Mouse (Mus musculus) lung, postnatal 0 days (tissue): ENCODE results near the gene Hist1h3g.

Experiments used
- CTCF ChIP-seq: IDR thresholded peaks from 2 replicates; pipeline ENCODE4 v1.5.1; 2016; ENCODE audit warnings: antibody characterized with exemption, mild to moderate bottlenecking
- EP300 ChIP-seq: IDR thresholded peaks from 2 replicates; pipeline ENCODE4 v1.6.1; 2016; ENCODE audit warnings: antibody characterized with exemption, mild to moderate bottlenecking, control low read depth

DNA sequence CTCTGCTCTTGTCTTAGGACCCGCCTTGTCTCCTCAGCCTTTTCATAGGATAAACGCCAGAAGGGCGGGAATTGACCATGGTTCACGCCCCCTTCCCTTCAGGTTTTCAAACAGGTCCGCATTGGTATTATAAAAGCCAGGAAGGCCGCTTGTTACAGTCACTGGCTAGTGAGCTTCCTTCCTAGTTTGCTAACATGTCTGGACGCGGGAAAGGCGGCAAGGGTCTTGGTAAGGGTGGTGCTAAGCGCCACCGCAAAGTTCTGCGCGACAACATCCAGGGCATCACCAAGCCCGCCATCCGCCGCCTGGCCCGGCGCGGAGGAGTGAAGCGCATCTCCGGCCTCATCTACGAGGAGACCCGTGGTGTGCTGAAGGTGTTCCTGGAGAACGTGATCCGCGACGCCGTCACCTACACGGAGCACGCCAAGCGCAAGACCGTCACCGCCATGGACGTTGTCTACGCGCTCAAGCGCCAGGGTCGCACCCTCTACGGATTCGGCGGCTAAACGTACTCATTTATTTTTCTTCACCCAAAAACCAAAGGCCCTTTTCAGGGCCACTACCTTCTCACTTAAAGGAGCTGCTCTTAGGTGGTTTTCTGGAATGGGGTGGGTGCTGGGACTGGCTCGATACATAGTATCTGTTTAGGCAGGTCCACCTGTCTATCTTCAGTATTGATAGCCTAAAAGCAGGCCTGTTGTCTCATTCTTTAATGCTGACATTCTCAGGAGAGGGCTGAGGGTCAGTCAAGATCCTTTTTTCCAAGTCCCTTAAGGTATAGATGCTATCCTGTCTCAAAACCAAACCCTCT lies 46.4 kb downstream of the Hist1h3g start, which contains the start of gene Hist1h4d:
- TF ChIP-seq EP300 (peak; percentile 97), CTCF (no peak)
